Mouse (Mus musculus) liver, embryonic 11.5 days (tissue): ENCODE results near the gene Zfp467. TPM values are rescaled to one million over a fixed set of nuclear protein-coding genes. Genes with fewer than 3 reads are reported as not detected.

Experiments used
- ATAC-seq: fragments of 200-750 bp; cut with Nextera tagmentation; replicated peaks from 2 replicates; pipeline ENCODE4 v1.8.0; 2017; ENCODE audit warnings: moderate number of reproducible peaks, mild to moderate bottlenecking, moderate TSS enrichment, moderate library complexity; ENCODE audit not compliant: low FRiP score
- DNase-seq: peaks from one replicate; pipeline ENCODE4 v3.0.0-alpha.2; 2017; ENCODE audit warnings: low spot score
- H3K27ac ChIP-seq: fragments of 300-500 bp; sonication (generic); 2 replicates; pipeline ENCODE4 v1.5.1; 2014; ENCODE audit warnings: mild to moderate bottlenecking, low read depth, low read length, control low read depth
- H3K27me3 ChIP-seq: fragments of 300-500 bp; sonication (generic); replicated peaks from 2 replicates; pipeline ENCODE4 v1.6.1; 2014; ENCODE audit warnings: low read length, mixed read lengths; ENCODE audit not compliant: control insufficient read depth, insufficient read depth
- H3K36me3 ChIP-seq: fragments of 300-500 bp; sonication (generic); 2 replicates; pipeline ENCODE4 v1.6.1; 2014; ENCODE audit warnings: mild to moderate bottlenecking, low read length, moderate library complexity, mixed read lengths; ENCODE audit not compliant: control insufficient read depth, insufficient read depth
- H3K4me1 ChIP-seq: fragments of 300-500 bp; sonication (generic); replicated peaks from 2 replicates; pipeline ENCODE4 v1.6.1; 2014; ENCODE audit warnings: low read length, mixed read lengths; ENCODE audit not compliant: control insufficient read depth, insufficient read depth
- H3K4me2 ChIP-seq: fragments of 300-500 bp; sonication (generic); 2 replicates; pipeline ENCODE4 v1.6.1; 2014; ENCODE audit warnings: mild to moderate bottlenecking, control low read depth, moderate library complexity
- H3K4me3 ChIP-seq: fragments of 300-500 bp; sonication (generic); 2 replicates; pipeline ENCODE4 v1.5.1; 2014; ENCODE audit warnings: low read depth, low read length, control low read depth
- H3K9ac ChIP-seq: fragments of 300-500 bp; sonication (generic); 2 replicates; pipeline ENCODE4 v1.6.1; 2014; ENCODE audit warnings: low read depth, low read length, control low read depth
- H3K9me3 ChIP-seq: fragments of 300-500 bp; sonication (generic); 2 replicates; pipeline ENCODE4 v1.6.1; 2016; ENCODE audit warnings: low read length, inconsistent platforms, mixed read lengths; ENCODE audit not compliant: control insufficient read depth
- WGBS: fragments of 180-500 bp; shearing (Covaris S2); extraction: QIAGEN DNeasy Blood & Tissue Kit; methylation state at CpG from one replicate; pipeline ENCODE4 v1.1.7; 2014; 5-methylcytosine and 5-hydroxymethylcytosine counted together
- microRNA-seq: library from miRNA; unstranded; fragments of <30 nt; microRNA quantifications from one replicate; pipeline ENCODE4, GENCODE M21; 2017; ENCODE audit warnings: borderline number of aligned reads
- polyA plus RNA-seq: library from polyadenylated mRNA; unstranded; fragments of >200 nt; fragmentation: Nextera tagmentation; extraction: Ambion mirVana; gene quantifications from 2 replicates; pipeline ENCODE4 v1.2.1, GENCODE M21; 2014

Gene Zfp467
- polyA plus RNA-seq, 1 experiment from 2014 or later, result 6.9 TPM

DNA sequence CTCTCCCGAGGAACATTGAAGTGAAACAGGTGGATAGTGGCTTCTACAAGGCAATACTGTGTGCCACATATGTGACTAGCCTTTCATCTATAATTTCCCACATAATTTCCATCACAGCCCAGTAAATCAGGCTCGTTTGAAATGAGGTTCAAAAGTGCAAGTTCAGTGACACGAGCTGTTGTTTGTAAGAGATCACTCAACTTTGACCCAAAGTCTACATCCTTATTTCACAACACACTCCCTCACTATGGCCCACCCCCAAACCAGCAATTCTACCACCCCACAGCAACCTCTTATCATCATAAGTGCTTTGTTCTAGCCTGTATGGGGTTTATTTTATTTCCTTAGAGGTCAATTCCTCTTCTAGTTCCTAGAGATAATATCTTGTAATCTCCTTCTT, 57.4 kb downstream of the Zfp467 start:
- Histone ChIP-seq H3K9ac (no peak overlapping the region), H3K9me3 (no peaks in the 10 kb centered on the region), H3K27me3 (no peaks in the 10 kb centered on the region), H3K4me3 (no peak overlapping the region), H3K4me1 (no peaks in the 10 kb centered on the region), H3K27ac (no peak overlapping the region), H3K36me3 (no peaks in the 10 kb centered on the region), H3K4me2 (no peak overlapping the region)
- DNase-seq (no peak), ATAC-seq (no peak)
- WGBS, result 48% methylated on average over 3 of the region's 3 CpGs

Small RNA genes lying within 50 kb of the gene (microRNA-seq; reads per million reads assigned to microRNA genes)
- not detected for gene Gm24325

Other genes with a start within 250 kb of the Zfp467 start
- gene Krba1, start 50.2 kb downstream of the Zfp467 start, polyA plus RNA-seq, result 7.8 and 10.1 TPM in 2 replicates
- gene Sspo, start 2.4 kb upstream of the Zfp467 start, polyA plus RNA-seq, result 0.05 and 0.16 TPM in 2 replicates
- 4.2 and 5.6 TPM in 2 replicates for gene Atp6v0e2, start 91.8 kb upstream of the Zfp467 start, polyA plus RNA-seq
- 4.6 and 4.9 TPM in 2 replicates for gene Lrrc61, start 109.0 kb upstream of the Zfp467 start, polyA plus RNA-seq
- 9.0 and 9.7 TPM in 2 replicates for gene Rarres2, start 127.0 kb upstream of the Zfp467 start, polyA plus RNA-seq
- not detected in 2 replicates for gene Gm45021, start 143.8 kb upstream of the Zfp467 start, polyA plus RNA-seq
- 20.0 and 20.1 TPM in 2 replicates for gene Repin1, start 148.1 kb upstream of the Zfp467 start, polyA plus RNA-seq
- gene Gm44965, start 148.1 kb upstream of the Zfp467 start, polyA plus RNA-seq, result not detected in 2 replicates
- 2.7 and 3.3 TPM in 2 replicates for gene Zfp775, start 156.2 kb upstream of the Zfp467 start, polyA plus RNA-seq
- 0.40 and 0.45 TPM in 2 replicates for gene AI854703, start 180.9 kb upstream of the Zfp467 start, polyA plus RNA-seq
- 0.32 and 1.1 TPM in 2 replicates for gene Gimap8, start 201.4 kb upstream of the Zfp467 start, polyA plus RNA-seq
- gene Gimap9, start 230.3 kb upstream of the Zfp467 start, polyA plus RNA-seq, result 14.5 and 17.9 TPM in 2 replicates
- gene Gimap4, start 238.7 kb upstream of the Zfp467 start, polyA plus RNA-seq, result 21.8 and 23.5 TPM in 2 replicates